Mouse (Mus musculus) neutrophil, adult 5-6 weeks (primary cell): ENCODE data around the gene Mdm4. TPM values are rescaled to one million over a fixed set of nuclear protein-coding genes. Genes with fewer than 3 reads are reported as not detected.

Experiments
- ATAC-seq: fragments of 151-379, 151-347 bp; 2 replicates; pipeline ENCODE4 v1.8.0; 2017; ENCODE audit warnings: mild to moderate bottlenecking, moderate TSS enrichment; ENCODE audit not compliant: insufficient number of reproducible peaks, poor library complexity, low FRiP score, severe bottlenecking; ENCODE audit errors: extremely low read depth
- total RNA-seq: library from RNA; stranded (forward); fragments of 200-1000 nt; gene quantifications from 2 replicates; pipeline ENCODE4 v1.2.3, GENCODE M21; 2017

The Mdm4 gene
- total RNA-seq, 1 experiment from 2014 or later: 312 TPM

DNA sequence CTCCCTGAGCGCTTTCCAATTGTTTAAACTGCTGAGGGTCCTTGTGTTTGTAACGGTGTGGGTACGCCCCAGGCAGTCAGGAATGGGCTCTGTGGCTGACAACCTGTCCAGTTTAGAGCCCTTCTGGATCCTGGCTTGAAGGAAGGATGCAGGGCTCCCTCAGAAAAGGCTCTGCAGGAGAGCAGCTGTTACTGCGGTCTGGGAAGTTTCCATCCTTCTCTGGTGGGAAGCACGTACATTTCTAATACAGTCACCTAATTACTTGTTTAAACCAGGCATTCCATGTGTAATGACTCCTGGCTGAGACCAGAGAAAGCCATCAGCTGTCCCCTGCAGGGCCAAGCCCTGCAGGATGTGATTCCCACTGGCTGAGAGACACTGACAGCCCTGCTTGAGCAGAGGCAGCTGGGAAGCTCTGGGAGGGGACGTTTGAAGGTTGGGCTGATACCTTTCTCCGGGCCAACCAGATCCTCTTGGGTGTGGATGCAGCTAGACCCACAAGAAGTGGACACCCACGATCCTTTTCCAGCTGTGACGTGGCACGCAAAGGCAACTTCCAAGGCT lies 112.2 kb downstream of the Mdm4 start:
- no peak for ATAC-seq

DNA sequence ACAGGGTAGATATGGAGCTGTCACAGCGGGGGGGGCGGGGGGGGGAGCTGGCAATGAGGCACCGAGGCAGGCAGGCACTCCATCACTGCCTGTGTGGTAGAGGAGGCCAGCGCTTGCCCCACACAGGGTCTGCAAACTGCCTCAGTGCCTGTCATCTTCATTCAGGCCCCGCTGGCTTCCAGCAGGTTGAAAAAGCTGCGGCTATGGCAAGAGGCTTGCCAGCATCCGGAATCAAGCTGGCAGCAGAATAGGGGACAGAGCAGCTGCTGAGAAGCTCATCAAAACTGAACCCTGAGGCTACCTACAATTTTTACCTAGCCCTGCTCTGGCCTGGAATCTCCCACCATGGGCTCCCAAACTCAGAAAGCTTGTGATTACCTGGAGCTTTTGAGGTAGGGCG lies 112.8 kb downstream of the Mdm4 start:
- ATAC-seq: no peak

DNA sequence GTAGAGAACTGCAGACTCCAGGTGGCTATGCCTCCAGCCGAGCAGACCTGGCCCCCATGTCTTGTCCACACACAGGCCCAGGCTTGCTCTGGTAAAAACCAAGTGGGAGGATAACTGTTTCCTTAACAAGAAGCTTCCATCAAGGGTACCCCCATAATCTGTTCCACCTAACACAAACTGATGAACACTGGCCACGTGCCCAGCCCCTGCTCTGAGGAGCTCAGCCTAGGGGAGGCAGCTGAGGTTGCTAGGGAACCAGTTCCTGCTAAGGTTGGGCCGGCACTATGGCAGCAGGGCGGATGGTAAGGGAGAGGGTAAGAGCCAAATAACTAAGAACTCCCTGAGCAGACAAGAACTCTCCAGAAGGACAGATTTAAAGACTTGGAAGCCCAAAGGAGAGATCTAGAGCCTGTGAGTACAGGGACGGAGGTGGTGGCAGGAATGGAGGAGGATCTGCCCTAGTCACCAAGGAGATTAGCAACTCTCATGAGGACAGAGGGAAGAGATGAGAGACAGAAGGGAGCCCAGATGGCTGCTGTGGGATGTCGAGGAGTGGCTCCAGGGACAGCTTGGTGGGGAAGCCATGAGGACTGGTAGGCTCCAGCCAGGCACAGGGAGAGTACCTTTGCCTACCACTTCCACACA lies 114.4 kb downstream of the Mdm4 start:
- ATAC-seq: no peak

DNA sequence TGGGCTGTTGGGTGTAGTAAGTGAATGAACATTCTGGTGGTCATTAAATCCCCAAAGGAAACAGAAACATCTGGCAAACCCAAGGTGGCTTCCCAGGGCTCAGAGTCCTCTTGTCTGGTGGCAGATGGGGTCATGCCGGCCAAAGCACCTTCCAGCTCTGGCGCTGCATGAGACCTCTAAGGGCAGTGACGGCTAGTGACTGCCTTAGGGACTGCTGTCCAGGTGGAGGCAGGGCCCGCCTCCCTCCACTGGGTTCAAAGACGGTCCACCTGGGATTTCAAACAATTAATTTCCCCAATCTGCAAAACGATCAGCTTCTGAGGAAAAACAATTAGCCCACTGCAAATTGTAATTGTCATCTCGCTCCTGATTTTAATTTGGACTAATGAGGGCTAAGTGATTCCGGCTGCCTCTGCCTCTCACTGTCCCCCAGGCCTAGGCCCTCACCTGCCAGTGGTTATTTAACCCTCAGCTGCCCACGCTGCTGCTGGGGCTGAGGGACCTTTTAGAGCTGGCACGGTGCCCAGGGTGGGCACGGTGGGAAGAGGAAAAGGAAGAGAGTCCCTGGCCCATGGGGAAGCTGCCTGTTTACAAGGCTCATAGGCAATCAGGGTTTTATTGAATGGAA lies 119.8 kb downstream of the Mdm4 start:
- no peak for ATAC-seq

DNA sequence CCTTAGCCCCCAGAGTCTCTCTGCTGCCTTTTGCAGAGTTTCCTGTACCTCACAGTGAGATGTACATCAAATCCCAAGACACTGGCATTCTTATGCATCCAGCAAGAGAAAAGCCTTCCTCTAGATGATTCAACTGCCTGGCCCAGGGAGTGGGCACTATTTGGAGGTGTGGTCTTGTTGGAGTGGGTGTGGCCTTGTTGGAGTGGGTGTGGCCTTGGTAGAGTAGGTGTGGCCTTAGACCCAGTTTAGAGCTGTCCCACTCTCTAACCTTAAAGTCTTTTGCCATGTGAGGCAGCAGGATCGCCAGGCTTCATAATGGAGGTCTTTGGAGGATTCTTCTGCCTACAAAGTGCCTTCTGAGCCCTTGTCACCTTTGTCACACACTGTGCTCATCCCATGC lies 120.4 kb downstream of the Mdm4 start:
- ATAC-seq: no peak

Other genes with a start within 250 kb of the Mdm4 start
- gene Lrrn2, start 150.3 kb downstream of the Mdm4 start, total RNA-seq: not detected in 2 replicates
- 33.1 and 34.9 TPM in 2 replicates for gene Pik3c2b, start 15.1 kb upstream of the Mdm4 start, total RNA-seq
- gene Ppp1r15b, start 100.6 kb upstream of the Mdm4 start, total RNA-seq: 119 and 126 TPM in 2 replicates
- 0.61 and 3.5 TPM in 2 replicates for gene Plekha6, start 133.6 kb upstream of the Mdm4 start, total RNA-seq